ENCODE assay signal across 8 mouse cellular contexts in genomic region chr5:129846752-129847557, GRCm38 (mm10). TPM values are rescaled to one million over a fixed set of nuclear protein-coding genes. Genes with fewer than 3 reads are reported as not detected.
A peak's percentile ranks its signal among the peaks of the same experiment; 100 is the strongest.
DNase-seq lines count a peak whose midpoint lies in the region; ATAC-seq and TF ChIP-seq lines count a peak whose summit lies in the region.

Sumf2 (plus strand) TSS chr5:129846986.

- TF ChIP-seq CTCF in bone marrow, adult 2 months (IDR thresholded peaks at IDR 0.05; ENCODE audit: control insufficient read depth, insufficient read depth, low read length), result no peak
- TF ChIP-seq CTCF in midbrain, postnatal 0 days (IDR thresholded peaks at IDR 0.05), result no peak

- DNase-seq in 3T3-L1 (ENCODE audit: low read depth, low spot score), result peak; percentile 97
- peak; percentile 96 for DNase-seq in heart, adult 8-10 months (ENCODE audit: low spot score)
- DNase-seq in kidney, adult 9 months, result peak; percentile 97
- DNase-seq in limb, embryonic 14.5 days (ENCODE audit: low spot score), result peak; percentile 96
- peak; percentile 97 for DNase-seq in midbrain, postnatal 0 days (ENCODE audit: low spot score)
- DNase-seq in spleen, postnatal 14 days (ENCODE audit: low spot score in 2 of 2), result peak; percentile 91 to 92

- peaks cover 1% of the 10 kb centered on the region; the same call in 1 of the 2 replicates for H3K4me1 ChIP-seq in bone marrow, adult 2 months (ENCODE audit: control insufficient read depth, insufficient read depth, low read length)
- peaks cover 8% of the 10 kb centered on the region for H3K4me1 ChIP-seq in embryonic facial prominence, embryonic 15.5 days
- H3K4me1 ChIP-seq in limb, embryonic 14.5 days (ENCODE audit: control insufficient read depth, insufficient read depth, low read length), result peaks cover 4% of the 10 kb centered on the region
- H3K4me1 ChIP-seq in midbrain, postnatal 0 days (ENCODE audit: insufficient read depth, low read length), result no peaks in the 10 kb centered on the region; the same call in 1 of the 2 replicates

- peak within 1 kb of the TSS; percentile 85 for H3K4me3 ChIP-seq in bone marrow, adult 2 months (replicated peaks; ENCODE audit: control insufficient read depth, low read depth, low read length)
- H3K4me3 ChIP-seq in embryonic facial prominence, embryonic 15.5 days (replicated peaks), result peak within 1 kb of the TSS; percentile 78
- H3K4me3 ChIP-seq in limb, embryonic 14.5 days (replicated peaks; ENCODE audit: low read length), result peak within 1 kb of the TSS; percentile 72
- peak within 1 kb of the TSS; percentile 66 for H3K4me3 ChIP-seq in midbrain, postnatal 0 days (ENCODE audit: low read depth, low read length)

- H3K27ac ChIP-seq in bone marrow, adult 2 months (ENCODE audit: control insufficient read depth, insufficient read depth, low read depth, low read length, poor library complexity), result no peak within 1 kb of the TSS
- peak within 1 kb of the TSS; percentile 77 for H3K27ac ChIP-seq in embryonic facial prominence, embryonic 15.5 days (replicated peaks)
- peak within 1 kb of the TSS; percentile 46; the same call in 1 of the 2 replicates for H3K27ac ChIP-seq in limb, embryonic 14.5 days (replicated peaks; ENCODE audit: low read depth, low read length)
- H3K27ac ChIP-seq in midbrain, postnatal 0 days (ENCODE audit: low read depth, low read length), result 0 out of 2 replicates have a peak within 1 kb of the TSS, but pooled peaks have one; percentile 47

- peak; percentile 74; the same call in 1 of the 2 replicates for TF ChIP-seq POLR2A in bone marrow, adult 2 months (IDR thresholded peaks at IDR 0.05; ENCODE audit: borderline replicate concordance, control insufficient read depth, low read depth, low read length)
- peak; percentile 90; the same call in 1 of the 2 replicates for TF ChIP-seq POLR2A in limb, embryonic 14.5 days (IDR thresholded peaks at IDR 0.05; ENCODE audit: borderline replicate concordance, extremely low read depth, insufficient read depth, insufficient read length)

- ATAC-seq in embryonic facial prominence, embryonic 15.5 days (ENCODE audit: insufficient number of reproducible peaks, low FRiP score, low TSS enrichment, low read depth), result peak; percentile 98
- ATAC-seq in limb, embryonic 14.5 days (ENCODE audit: low FRiP score, low read depth), result peak; percentile 98
- ATAC-seq in midbrain, postnatal 0 days (ENCODE audit: low FRiP score), result peak; percentile 94

- peak within 1 kb of the TSS; percentile 63 for H3K4me2 ChIP-seq in embryonic facial prominence, embryonic 15.5 days (replicated peaks)
- H3K4me2 ChIP-seq in limb, embryonic 14.5 days (replicated peaks; ENCODE audit: low read depth, low read length, severe bottlenecking), result peak within 1 kb of the TSS; percentile 51
- peak within 1 kb of the TSS; percentile 57 for H3K4me2 ChIP-seq in midbrain, postnatal 0 days (ENCODE audit: low read depth, low read length, poor library complexity, severe bottlenecking)

- peak within 1 kb of the TSS; percentile 63 for H3K9ac ChIP-seq in embryonic facial prominence, embryonic 15.5 days
- peak within 1 kb of the TSS; percentile 73 for H3K9ac ChIP-seq in limb, embryonic 14.5 days (ENCODE audit: low read depth, low read length, severe bottlenecking)
- H3K9ac ChIP-seq in midbrain, postnatal 0 days (replicated peaks; ENCODE audit: low read length, poor library complexity, severe bottlenecking), result peak within 1 kb of the TSS; percentile 64

- peaks cover 28% of the 10 kb centered on the region for H3K36me3 ChIP-seq in embryonic facial prominence, embryonic 15.5 days
- peaks cover 28% of the 10 kb centered on the region for H3K36me3 ChIP-seq in limb, embryonic 14.5 days (ENCODE audit: control insufficient read depth, insufficient read depth, low read length)
- peaks cover 13% of the 10 kb centered on the region for H3K36me3 ChIP-seq in midbrain, postnatal 0 days (ENCODE audit: insufficient read depth, low read length)

- no peaks in the 10 kb centered on the region for H3K27me3 ChIP-seq in embryonic facial prominence, embryonic 15.5 days
- no peaks in the 10 kb centered on the region for H3K27me3 ChIP-seq in limb, embryonic 14.5 days (ENCODE audit: control insufficient read depth, insufficient read depth, low read length)
- no peaks in the 10 kb centered on the region for H3K27me3 ChIP-seq in midbrain, postnatal 0 days (ENCODE audit: insufficient read depth, low read length)

- WGBS in bone marrow, adult 2 months, result 2% methylated on average over 22 of the region's 22 CpGs
- 10% methylated on average over 22 of the region's 22 CpGs for WGBS in embryonic facial prominence, embryonic 15.5 days
- 11% methylated on average over 22 of the region's 22 CpGs for WGBS in limb, embryonic 14.5 days
- WGBS in midbrain, postnatal 0 days, result 8% methylated on average over 22 of the region's 22 CpGs

- H3K9me3 ChIP-seq in embryonic facial prominence, embryonic 15.5 days (replicated peaks), result no peaks in the 10 kb centered on the region
- no peaks in the 10 kb centered on the region for H3K9me3 ChIP-seq in limb, embryonic 14.5 days (ENCODE audit: control insufficient read depth, low read length)
- H3K9me3 ChIP-seq in midbrain, postnatal 0 days (ENCODE audit: low read length), result no peaks in the 10 kb centered on the region

RNA-seq across cellular contexts. Expression of gene Sumf2, which starts in this region (rescaled TPM):
- 7.7 and 16.3 TPM in 2 replicates for polyA plus RNA-seq in bone marrow, adult 2 months (2011; ENCODE audit: insufficient read depth, insufficient read length, low replicate concordance, missing spikeins)
- 58.5 and 63.3 TPM in 2 replicates for polyA plus RNA-seq in embryonic facial prominence, embryonic 15.5 days (2015; fragmentation: Nextera tagmentation; extraction: Ambion mirVana)
- total RNA-seq in heart, adult 8-10 months (2022), result 10 to 100 TPM in 2 of 4 experiments, 1 to 10 TPM in 2; 5.9 to 11.7 (median 10.7) TPM
- 50.1 and 55.9 TPM in 2 replicates for polyA plus RNA-seq in limb, embryonic 14.5 days (2012; rRNA removed)
- polyA plus RNA-seq in limb, embryonic 14.5 days (2014; fragmentation: Nextera tagmentation; extraction: Ambion mirVana), result 53.8 and 61.3 TPM in 2 replicates
- 33.5 and 56.9 TPM in 2 replicates for total RNA-seq in midbrain, postnatal 0 days (2014; rRNA removed)
- 24.5 and 26.8 TPM in 2 replicates for polyA plus RNA-seq in midbrain, postnatal 0 days (2015; fragmentation: Nextera tagmentation; extraction: Ambion mirVana)
